Mouse (Mus musculus) ES-E14 (cell line): ENCODE measurements around the gene Mthfs.

Source experiments
- CHD2 ChIP-seq: IDR thresholded peaks from 2 replicates; pipeline ENCODE4 v1.6.1; 2014; ENCODE audit warnings: mild to moderate bottlenecking, low read depth, low read length, inconsistent platforms
- HCFC1 ChIP-seq: IDR thresholded peaks from 2 replicates; pipeline ENCODE4 v1.6.1; 2012; ENCODE audit warnings: low read length, inconsistent platforms, borderline replicate concordance; ENCODE audit not compliant: insufficient read depth
- MAFK ChIP-seq: IDR thresholded peaks from 2 replicates; pipeline ENCODE4 v1.6.1; 2014; ENCODE audit warnings: mild to moderate bottlenecking, low read depth, low read length, inconsistent platforms; ENCODE audit not compliant: insufficient read depth
- ZC3H11A ChIP-seq: IDR thresholded peaks from 2 replicates; pipeline ENCODE4 v1.6.1; 2012; ENCODE audit warnings: low read depth, mild to moderate bottlenecking, inconsistent platforms, low read length, borderline replicate concordance
- ZNF384 ChIP-seq: IDR thresholded peaks from 2 replicates; pipeline ENCODE4 v1.6.1; 2012; ENCODE audit warnings: low read depth, low read length, inconsistent platforms

DNA sequence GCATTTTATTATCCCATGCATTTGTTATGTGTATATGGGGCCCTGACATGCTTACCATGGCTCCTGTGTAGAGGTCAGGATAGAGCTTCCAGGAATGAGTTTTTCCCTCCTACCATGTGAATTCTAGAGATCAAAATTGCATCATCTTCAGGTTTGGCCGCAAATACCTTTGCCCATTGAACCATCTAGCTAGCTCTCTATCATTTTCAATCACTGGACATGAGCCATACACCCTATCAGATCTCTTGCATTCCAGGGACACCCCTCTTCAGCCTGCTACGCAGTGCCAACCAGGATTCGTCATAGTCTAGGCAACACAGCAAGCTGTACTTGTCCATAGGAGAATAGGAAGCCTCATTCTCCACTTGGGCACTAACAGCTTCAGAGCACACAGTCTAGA, 53.5 kb downstream of the Mthfs start:
- TF ChIP-seq ZC3H11A (no peak), ZNF384 (no peak), CHD2 (no peak), MAFK (no peak), HCFC1 (no peak)
